Mouse (Mus musculus) ES-Bruce4 (cell line): ENCODE measurements around the gene Epb41l1. TPM values are rescaled to one million over a fixed set of nuclear protein-coding genes. Genes with fewer than 3 reads are reported as not detected.
"Not testable (repeated sequence)": the region's sequence is repeated elsewhere in the genome, so short reads cannot be mapped to it uniquely, and the experiment has no call there.

Experiments used
- H3K27ac ChIP-seq: 2 replicates; pipeline ENCODE4 v1.5.1; 2012; ENCODE audit warnings: low read length, inconsistent platforms; ENCODE audit not compliant: insufficient read depth
- H3K27me3 ChIP-seq: 2 replicates; pipeline ENCODE4 v1.6.1; 2012; ENCODE audit warnings: mild to moderate bottlenecking, low read length, inconsistent platforms; ENCODE audit not compliant: control insufficient read depth, poor library complexity, insufficient read depth, severe bottlenecking
- H3K36me3 ChIP-seq: 2 replicates; pipeline ENCODE4 v1.6.1; 2012; ENCODE audit warnings: inconsistent platforms, mild to moderate bottlenecking, low read length, moderate library complexity; ENCODE audit not compliant: control insufficient read depth, poor library complexity, insufficient read depth, severe bottlenecking
- H3K4me1 ChIP-seq: one replicate; pipeline ENCODE4 v1.8.1; 2011; ENCODE audit warnings: low read length; ENCODE audit not compliant: control insufficient read depth, insufficient read depth
- H3K4me3 ChIP-seq: 2 replicates; pipeline ENCODE4 v1.5.1; 2011; ENCODE audit warnings: low read depth, mild to moderate bottlenecking, low read length
- H3K9ac ChIP-seq: 2 replicates; pipeline ENCODE4 v1.6.1; 2012; ENCODE audit warnings: low read depth, mild to moderate bottlenecking, inconsistent platforms; ENCODE audit not compliant: poor library complexity, severe bottlenecking
- H3K9me3 ChIP-seq: replicated peaks from 2 replicates; pipeline ENCODE4 v1.6.1; 2012; ENCODE audit warnings: mild to moderate bottlenecking, low read length, inconsistent platforms; ENCODE audit not compliant: control insufficient read depth, poor library complexity, insufficient read depth, severe bottlenecking
- CTCF ChIP-seq: IDR thresholded peaks from one replicate; pipeline ENCODE4 v1.8.1; 2011; ENCODE audit warnings: low read depth, low read length
- EP300 ChIP-seq: IDR thresholded peaks from 2 replicates; pipeline ENCODE4 v1.6.1; 2011; ENCODE audit warnings: low read depth, low read length; ENCODE audit not compliant: insufficient read depth
- POLR2A ChIP-seq: IDR thresholded peaks from one replicate; pipeline ENCODE4 v1.8.1; 2011; ENCODE audit warnings: low read length; ENCODE audit not compliant: insufficient read depth
- polyA plus RNA-seq: library from polyadenylated mRNA; stranded (reverse); fragments of >200 nt; gene quantifications from 2 replicates; pipeline ENCODE4 v1.2.4, GENCODE M21; 2011; ENCODE audit warnings: low read depth; ENCODE audit not compliant: missing spikeins, insufficient read depth, insufficient read length

Epb41l1 gene
- polyA plus RNA-seq, 1 experiment = 23.6 TPM

- Histone ChIP-seq H3K9ac (peak overlapping the region; percentile 23; the same call in 1 of the 2 replicates), H3K4me3 (no peak overlapping the region), H3K36me3 (no peaks in the 10 kb centered on the region), H3K27ac (peak overlapping the region; percentile 49), H3K4me1 (peaks cover 7% of the 10 kb centered on the region), H3K27me3 (no peaks in the 10 kb centered on the region), H3K9me3 (no peaks in the 10 kb centered on the region)
- TF ChIP-seq POLR2A (no peak), EP300 (0 out of 2 replicates have a peak, but pooled peaks have one; percentile 31)
These were observed 13.7 kb upstream of the Epb41l1 start for GRCm38 (mm10) chr2:156406987-156407386.

- H3K27ac ChIP-seq = peak overlapping the region; percentile 33
These were observed 12.5 kb upstream of the Epb41l1 start for GRCm38 (mm10) chr2:156408168-156408567.

GRCm38 (mm10) chr2:156411348-156411747 is 9.4 kb upstream of the Epb41l1 start:
- not testable (repeated sequence) for H3K9me3 ChIP-seq, H3K4me3 ChIP-seq, H3K4me1 ChIP-seq, H3K27ac ChIP-seq, H3K9ac ChIP-seq, H3K36me3 ChIP-seq, H3K27me3 ChIP-seq

More at GRCm38 (mm10) chr2:156408168-156408567, 12.5 kb upstream of the Epb41l1 start:
- no peaks in the 10 kb centered on the region for H3K27me3 ChIP-seq
- H3K36me3 ChIP-seq = no peaks in the 10 kb centered on the region
- no peak for TF ChIP-seq POLR2A
- TF ChIP-seq CTCF = no peak
- no peak for TF ChIP-seq EP300
- no peak overlapping the region for H3K4me3 ChIP-seq
- H3K9ac ChIP-seq = peak overlapping the region; percentile 16
- peaks cover 7% of the 10 kb centered on the region for H3K4me1 ChIP-seq
- no peaks in the 10 kb centered on the region for H3K9me3 ChIP-seq

GRCm38 (mm10) chr2:156414996-156415395 is 5.7 kb upstream of the Epb41l1 start:
- Histone ChIP-seq H3K9ac (no peak overlapping the region), H3K4me3 (no peak overlapping the region), H3K27me3 (no peaks in the 10 kb centered on the region), H3K27ac (no peak overlapping the region), H3K9me3 (no peaks in the 10 kb centered on the region), H3K36me3 (no peaks in the 10 kb centered on the region), H3K4me1 (peaks cover 4% of the 10 kb centered on the region)
- TF ChIP-seq EP300 (no peak), POLR2A (no peak), CTCF (no peak)

- Histone ChIP-seq H3K27me3 (no peaks in the 10 kb centered on the region), H3K36me3 (no peaks in the 10 kb centered on the region), H3K27ac (no peak overlapping the region), H3K9me3 (no peaks in the 10 kb centered on the region), H3K9ac (no peak overlapping the region), H3K4me3 (no peak overlapping the region), H3K4me1 (peaks cover 4% of the 10 kb centered on the region)
- no peak for TF ChIP-seq CTCF
- no peak for TF ChIP-seq POLR2A
- no peak for TF ChIP-seq EP300
These were observed 5.0 kb upstream of the Epb41l1 start for GRCm38 (mm10) chr2:156415674-156416073.

GRCm38 (mm10) chr2:156417194-156417593 is 3.5 kb upstream of the Epb41l1 start:
- Histone ChIP-seq H3K4me3 (no peak overlapping the region), H3K36me3 (no peaks in the 10 kb centered on the region), H3K27me3 (no peaks in the 10 kb centered on the region), H3K9ac (no peak overlapping the region), H3K9me3 (no peaks in the 10 kb centered on the region), H3K4me1 (peaks cover 4% of the 10 kb centered on the region), H3K27ac (no peak overlapping the region)
- 0 out of 2 replicates have a peak, but pooled peaks have one; percentile 27 for TF ChIP-seq EP300
- TF ChIP-seq POLR2A = no peak
